Mouse (Mus musculus) midbrain, postnatal 0 days (tissue): Measurements from ENCODE around the gene Bpifa5. TPM values are rescaled to one million over a fixed set of nuclear protein-coding genes. Genes with fewer than 3 reads are reported as not detected.
A peak's percentile ranks its signal among the peaks of the same experiment; 100 is the strongest.

Source experiments
- ATAC-seq: fragments of 200-750 bp; cut with Nextera tagmentation; 2 replicates; pipeline ENCODE4 v1.8.0; 2017; ENCODE audit warnings: moderate number of reproducible peaks, mild to moderate bottlenecking, moderate TSS enrichment, moderate library complexity; ENCODE audit not compliant: low FRiP score
- DNase-seq: peaks from one replicate; pipeline ENCODE4 v3.0.0-alpha.2; 2015; ENCODE audit warnings: low spot score
- H3K27ac ChIP-seq: fragments of 300-500 bp; sonication (generic); 2 replicates; pipeline ENCODE4 v1.5.1; 2014; ENCODE audit warnings: low read depth, mild to moderate bottlenecking, low read length, mixed read lengths
- H3K27me3 ChIP-seq: fragments of 300-500 bp; sonication (generic); 2 replicates; pipeline ENCODE4 v1.6.1; 2014; ENCODE audit warnings: low read length, control low read depth, mixed read lengths; ENCODE audit not compliant: insufficient read depth
- H3K36me3 ChIP-seq: fragments of 300-500 bp; sonication (generic); 2 replicates; pipeline ENCODE4 v1.6.1; 2014; ENCODE audit warnings: low read length, control low read depth, mixed read lengths; ENCODE audit not compliant: insufficient read depth
- H3K4me1 ChIP-seq: fragments of 300-500 bp; sonication (generic); 2 replicates; pipeline ENCODE4 v1.6.1; 2014; ENCODE audit warnings: mild to moderate bottlenecking, control low read depth, antibody characterized with exemption, low read length, mixed read lengths; ENCODE audit not compliant: insufficient read depth
- H3K4me2 ChIP-seq: fragments of 300-500 bp; sonication (generic); 2 replicates; pipeline ENCODE4 v1.6.1; 2014; ENCODE audit warnings: low read depth, mild to moderate bottlenecking, low read length, mixed read lengths; ENCODE audit not compliant: poor library complexity, severe bottlenecking
- H3K4me3 ChIP-seq: fragments of 300-500 bp; sonication (generic); 2 replicates; pipeline ENCODE4 v1.5.1; 2014; ENCODE audit warnings: low read depth, mild to moderate bottlenecking, low read length, moderate library complexity
- H3K9ac ChIP-seq: fragments of 300-500 bp; sonication (generic); replicated peaks from 2 replicates; pipeline ENCODE4 v1.6.1; 2014; ENCODE audit warnings: mild to moderate bottlenecking, low read length, moderate library complexity, mixed read lengths; ENCODE audit not compliant: poor library complexity, severe bottlenecking
- H3K9me3 ChIP-seq: fragments of 300-500 bp; sonication (generic); 2 replicates; pipeline ENCODE4 v1.6.1; 2016; ENCODE audit warnings: low read length, control low read depth
- CTCF ChIP-seq: IDR thresholded peaks from 2 replicates; pipeline ENCODE4 v1.5.1; 2016; ENCODE audit warnings: antibody characterized with exemption, mild to moderate bottlenecking
- WGBS: fragments of 180-500 bp; shearing (Covaris S2); extraction: QIAGEN DNeasy Blood & Tissue Kit; methylation state at CpG from one replicate; pipeline ENCODE4 v1.1.7; 2014; 5-methylcytosine and 5-hydroxymethylcytosine counted together
- polyA plus RNA-seq: library from polyadenylated mRNA; unstranded; fragments of >200 nt; fragmentation: Nextera tagmentation; extraction: Ambion mirVana; gene quantifications from 2 replicates; pipeline ENCODE4 v1.2.1, GENCODE M21; 2015
- total RNA-seq: library from RNA; depleted of rRNA; stranded (reverse); fragments of >200 nt; gene quantifications from 2 replicates; pipeline ENCODE4 v1.2.3, GENCODE M21; 2014

Bpifa5 gene
- total and polyA plus RNA-seq, 2 experiments from 2014 or later, result not detected

- no peak overlapping the region for H3K9ac ChIP-seq
- no peak overlapping the region for H3K27ac ChIP-seq
- no peaks in the 10 kb centered on the region for H3K4me1 ChIP-seq
Observed at GRCm38 (mm10) chr2:154193071-154193470, 30.7 kb downstream of the Bpifa5 start.

GRCm38 (mm10) chr2:154193994-154194504 lies 31.6 kb downstream of the Bpifa5 start:
- no peak overlapping the region for H3K27ac ChIP-seq
- no peaks in the 10 kb centered on the region for H3K4me1 ChIP-seq
- 70% methylated on average over 5 of the region's 5 CpGs for WGBS
- no peak for ATAC-seq
- H3K27me3 ChIP-seq, result no peaks in the 10 kb centered on the region
- TF ChIP-seq CTCF, result no peak
- no peaks in the 10 kb centered on the region for H3K9me3 ChIP-seq
- H3K36me3 ChIP-seq, result no peaks in the 10 kb centered on the region
- H3K4me3 ChIP-seq, result no peak overlapping the region
- H3K4me2 ChIP-seq, result no peak overlapping the region
- H3K9ac ChIP-seq, result no peak overlapping the region
- no peak for DNase-seq

More at GRCm38 (mm10) chr2:154193071-154193470, 30.7 kb downstream of the Bpifa5 start:
- ATAC-seq, result no peak
- H3K4me3 ChIP-seq, result no peak overlapping the region
- H3K36me3 ChIP-seq, result no peaks in the 10 kb centered on the region
- TF ChIP-seq CTCF, result no peak
- H3K4me2 ChIP-seq, result no peak overlapping the region
- DNase-seq, result no peak
- no peaks in the 10 kb centered on the region for H3K9me3 ChIP-seq
- no peaks in the 10 kb centered on the region for H3K27me3 ChIP-seq
- WGBS, result 90% methylated on average over 4 of the region's 4 CpGs

- no peak overlapping the region for H3K4me3 ChIP-seq
- H3K4me1 ChIP-seq, result no peaks in the 10 kb centered on the region
- H3K9ac ChIP-seq, result no peak overlapping the region
- no peak for TF ChIP-seq CTCF
- no peaks in the 10 kb centered on the region for H3K9me3 ChIP-seq
- no peaks in the 10 kb centered on the region for H3K36me3 ChIP-seq
- no peak overlapping the region for H3K27ac ChIP-seq
- H3K4me2 ChIP-seq, result no peak overlapping the region
- H3K27me3 ChIP-seq, result no peaks in the 10 kb centered on the region
- no peak for ATAC-seq
- 94% methylated on average over 9 of the region's 9 CpGs for WGBS
- DNase-seq, result no peak
Observed at GRCm38 (mm10) chr2:154197036-154197435, 34.6 kb downstream of the Bpifa5 start.

GRCm38 (mm10) chr2:154204630-154205029 lies 42.2 kb downstream of the Bpifa5 start:
- Histone ChIP-seq H3K4me3 (no peak overlapping the region), H3K27ac (no peak overlapping the region), H3K36me3 (no peaks in the 10 kb centered on the region), H3K27me3 (no peaks in the 10 kb centered on the region), H3K4me1 (no peaks in the 10 kb centered on the region), H3K9ac (no peak overlapping the region), H3K9me3 (no peaks in the 10 kb centered on the region), H3K4me2 (no peak overlapping the region)
- no peak for TF ChIP-seq CTCF
- 90% methylated on average over 4 of the region's 4 CpGs for WGBS
- DNase-seq (no peak), ATAC-seq (no peak)

- H3K27ac ChIP-seq, result no peak overlapping the region
- H3K4me2 ChIP-seq, result no peak overlapping the region
- TF ChIP-seq CTCF, result peak; percentile 67
- H3K4me3 ChIP-seq, result no peak overlapping the region
- H3K36me3 ChIP-seq, result no peaks in the 10 kb centered on the region
- peaks cover 8% of the 10 kb centered on the region for H3K4me1 ChIP-seq
- no peak overlapping the region for H3K9ac ChIP-seq
- H3K27me3 ChIP-seq, result no peaks in the 10 kb centered on the region
- DNase-seq, result no peak
- WGBS, result 57% methylated on average over 7 of the region's 7 CpGs
- no peak for ATAC-seq
- H3K9me3 ChIP-seq, result no peaks in the 10 kb centered on the region
Observed at GRCm38 (mm10) chr2:154206908-154207307, 44.5 kb downstream of the Bpifa5 start.

GRCm38 (mm10) chr2:154209112-154209511 lies 46.7 kb downstream of the Bpifa5 start:
- DNase-seq, result peak; percentile 76
- WGBS, result 4% methylated on average over 3 of the region's 3 CpGs
- peaks cover 8% of the 10 kb centered on the region for H3K4me1 ChIP-seq
- H3K4me3 ChIP-seq, result no peak overlapping the region
- H3K9me3 ChIP-seq, result no peaks in the 10 kb centered on the region
- no peak overlapping the region for H3K4me2 ChIP-seq
- TF ChIP-seq CTCF, result peak; percentile 87
- H3K36me3 ChIP-seq, result no peaks in the 10 kb centered on the region
- H3K9ac ChIP-seq, result no peak overlapping the region
- H3K27ac ChIP-seq, result no peak overlapping the region
- no peaks in the 10 kb centered on the region for H3K27me3 ChIP-seq
- no peak for ATAC-seq
